Mouse (Mus musculus): ENCODE results near the gene Cfap157. TPM values are rescaled to one million over a fixed set of nuclear protein-coding genes. Genes with fewer than 3 reads are reported as not detected.

The Cfap157 gene
- polyA plus RNA-seq, 1 experiment = not detected

- Histone ChIP-seq H3K27me3 (ENCODE audit: control insufficient read depth, insufficient read depth, low read length, poor library complexity, severe bottlenecking) (no peaks in the 10 kb centered on the region), H3K27ac (ENCODE audit: insufficient read depth, low read length) (no peak overlapping the region), H3K4me1 (ENCODE audit: control insufficient read depth, insufficient read depth, low read length) (no peaks in the 10 kb centered on the region), H3K4me3 (ENCODE audit: low read depth, low read length) (no peak overlapping the region), H3K9me3 (replicated peaks; ENCODE audit: control insufficient read depth, insufficient read depth, low read length, poor library complexity, severe bottlenecking) (no peaks in the 10 kb centered on the region), H3K36me3 (ENCODE audit: control insufficient read depth, insufficient read depth, low read length, poor library complexity, severe bottlenecking) (no peaks in the 10 kb centered on the region), H3K9ac (ENCODE audit: low read depth, poor library complexity, severe bottlenecking) (no peak overlapping the region)
- TF ChIP-seq POLR2A (IDR thresholded peaks at IDR 0.05; ENCODE audit: insufficient read depth, low read length) = no peak
- TF ChIP-seq EP300 (IDR thresholded peaks at IDR 0.05; ENCODE audit: insufficient read depth, low read depth, low read length) = no peak
- TF ChIP-seq CTCF (IDR thresholded peaks at IDR 0.05; ENCODE audit: low read depth, low read length) = no peak
Measured at GRCm38 (mm10) chr2:32823153-32823552, 38.9 kb upstream of the Cfap157 start.

- no peak overlapping the region for H3K27ac ChIP-seq (ENCODE audit: insufficient read depth, low read length)
Measured at GRCm38 (mm10) chr2:32822643-32823042, 38.4 kb upstream of the Cfap157 start.

DNA sequence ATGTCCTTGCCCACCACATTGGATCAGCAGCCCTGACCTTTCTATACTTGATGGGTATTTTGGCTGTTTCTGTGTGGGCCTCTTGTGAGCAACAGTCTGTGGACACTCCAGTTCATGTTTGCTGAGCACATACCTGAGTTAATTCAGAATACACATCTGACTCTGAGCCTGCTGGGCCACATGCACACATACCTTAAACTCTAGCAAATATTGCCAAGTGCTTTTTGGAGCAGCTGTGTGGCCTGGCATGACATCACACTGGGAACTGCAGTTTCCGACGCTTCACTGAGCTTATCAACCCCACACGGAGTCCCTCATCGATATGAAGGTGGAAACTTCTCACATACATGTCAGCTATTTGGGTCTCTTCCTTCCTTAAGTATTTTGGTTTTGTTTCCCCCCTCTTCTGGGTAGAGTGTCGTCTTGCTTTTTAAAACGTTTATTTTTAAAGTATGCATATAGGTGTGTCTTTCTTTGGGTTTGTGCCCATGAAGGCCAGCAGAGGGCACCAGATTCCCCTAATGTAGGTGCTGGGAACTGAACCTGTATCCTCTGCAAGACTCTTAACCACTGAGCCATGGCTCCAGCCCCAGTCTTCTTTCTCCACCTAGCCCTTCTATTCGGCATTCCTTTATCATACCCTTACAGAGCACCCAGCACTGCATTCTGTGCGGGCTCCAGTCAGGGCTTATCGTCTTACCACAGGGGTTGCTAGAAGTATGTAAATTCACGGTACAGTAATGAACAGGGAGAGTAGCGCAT, 37.0 kb upstream of the Cfap157 start:
- no peak for TF ChIP-seq POLR2A (IDR thresholded peaks at IDR 0.05; ENCODE audit: insufficient read depth, low read length)
- peak; percentile 40 for TF ChIP-seq CTCF (IDR thresholded peaks at IDR 0.05; ENCODE audit: low read depth, low read length)
- TF ChIP-seq EP300 (IDR thresholded peaks at IDR 0.05; ENCODE audit: insufficient read depth, low read depth, low read length) = no peak
- Histone ChIP-seq H3K27ac (ENCODE audit: insufficient read depth, low read length) (no peak overlapping the region), H3K27me3 (ENCODE audit: control insufficient read depth, insufficient read depth, low read length, poor library complexity, severe bottlenecking) (no peaks in the 10 kb centered on the region)

More at GRCm38 (mm10) chr2:32822643-32823042, 38.4 kb upstream of the Cfap157 start:
- Histone ChIP-seq H3K36me3 (ENCODE audit: control insufficient read depth, insufficient read depth, low read length, poor library complexity, severe bottlenecking) (no peaks in the 10 kb centered on the region), H3K27me3 (ENCODE audit: control insufficient read depth, insufficient read depth, low read length, poor library complexity, severe bottlenecking) (no peaks in the 10 kb centered on the region), H3K9me3 (replicated peaks; ENCODE audit: control insufficient read depth, insufficient read depth, low read length, poor library complexity, severe bottlenecking) (no peaks in the 10 kb centered on the region), H3K4me1 (ENCODE audit: control insufficient read depth, insufficient read depth, low read length) (no peaks in the 10 kb centered on the region), H3K4me3 (ENCODE audit: low read depth, low read length) (no peak overlapping the region), H3K9ac (ENCODE audit: low read depth, poor library complexity, severe bottlenecking) (no peak overlapping the region)
- TF ChIP-seq EP300 (IDR thresholded peaks at IDR 0.05; ENCODE audit: insufficient read depth, low read depth, low read length) (no peak), POLR2A (IDR thresholded peaks at IDR 0.05; ENCODE audit: insufficient read depth, low read length) (no peak), CTCF (IDR thresholded peaks at IDR 0.05; ENCODE audit: low read depth, low read length) (no peak)

DNA sequence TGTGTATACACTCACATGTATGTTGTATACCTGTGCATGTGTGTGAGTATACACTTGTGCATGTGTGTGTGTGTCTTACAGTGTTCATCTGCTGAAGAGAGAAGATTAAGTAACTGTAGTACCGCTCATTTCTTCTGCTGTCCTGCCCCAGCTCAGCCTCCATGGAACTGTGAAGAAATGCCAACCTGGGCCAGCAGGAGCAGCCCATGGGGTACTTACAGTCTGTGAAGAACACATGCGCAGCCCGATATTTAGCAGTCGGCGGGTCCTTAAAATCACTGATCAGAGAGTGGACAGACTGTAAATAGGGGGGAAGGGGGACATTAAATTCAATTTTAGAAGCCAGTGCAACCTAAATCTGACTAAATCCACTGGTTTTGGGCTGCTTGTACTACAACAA, 34.0 kb upstream of the Cfap157 start:
- H3K9ac ChIP-seq (ENCODE audit: low read depth, poor library complexity, severe bottlenecking) = no peak overlapping the region
- H3K4me3 ChIP-seq (ENCODE audit: low read depth, low read length) = no peak overlapping the region
- H3K4me1 ChIP-seq (ENCODE audit: control insufficient read depth, insufficient read depth, low read length) = no peaks in the 10 kb centered on the region
- no peaks in the 10 kb centered on the region for H3K9me3 ChIP-seq (replicated peaks; ENCODE audit: control insufficient read depth, insufficient read depth, low read length, poor library complexity, severe bottlenecking)
- H3K27ac ChIP-seq (ENCODE audit: insufficient read depth, low read length) = no peak overlapping the region
- TF ChIP-seq POLR2A (IDR thresholded peaks at IDR 0.05; ENCODE audit: insufficient read depth, low read length) (no peak), EP300 (IDR thresholded peaks at IDR 0.05; ENCODE audit: insufficient read depth, low read depth, low read length) (no peak), CTCF (IDR thresholded peaks at IDR 0.05; ENCODE audit: low read depth, low read length) (no peak)
- no peaks in the 10 kb centered on the region for H3K36me3 ChIP-seq (ENCODE audit: control insufficient read depth, insufficient read depth, low read length, poor library complexity, severe bottlenecking)
- no peaks in the 10 kb centered on the region for H3K27me3 ChIP-seq (ENCODE audit: control insufficient read depth, insufficient read depth, low read length, poor library complexity, severe bottlenecking)

More for the DNA sequence above, 37.0 kb upstream of the Cfap157 start:
- Histone ChIP-seq H3K4me1 (ENCODE audit: control insufficient read depth, insufficient read depth, low read length) (no peaks in the 10 kb centered on the region), H3K36me3 (ENCODE audit: control insufficient read depth, insufficient read depth, low read length, poor library complexity, severe bottlenecking) (no peaks in the 10 kb centered on the region), H3K4me3 (ENCODE audit: low read depth, low read length) (no peak overlapping the region), H3K9me3 (replicated peaks; ENCODE audit: control insufficient read depth, insufficient read depth, low read length, poor library complexity, severe bottlenecking) (no peaks in the 10 kb centered on the region), H3K9ac (ENCODE audit: low read depth, poor library complexity, severe bottlenecking) (no peak overlapping the region)

DNA sequence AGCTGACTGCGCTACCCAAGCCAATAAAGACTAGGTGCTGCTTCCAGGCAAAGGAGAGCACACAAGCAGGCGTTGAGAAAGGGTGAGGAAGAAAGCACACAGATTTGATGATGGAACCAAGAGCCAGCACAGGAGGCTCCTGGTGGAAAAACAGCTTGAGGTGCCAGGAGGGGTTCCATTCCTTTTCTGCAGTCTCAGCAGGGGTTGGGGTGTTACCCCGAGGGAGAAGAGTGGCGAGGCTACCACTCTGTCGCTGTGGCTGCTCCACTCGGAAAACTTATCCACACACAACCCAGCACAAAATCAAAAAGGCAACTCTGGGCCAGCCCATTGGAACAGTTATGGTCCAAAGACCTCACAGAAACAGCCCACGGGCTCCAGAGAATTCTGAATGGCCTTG, 33.4 kb upstream of the Cfap157 start:
- no peaks in the 10 kb centered on the region for H3K36me3 ChIP-seq (ENCODE audit: control insufficient read depth, insufficient read depth, low read length, poor library complexity, severe bottlenecking)
- no peak overlapping the region for H3K4me3 ChIP-seq (ENCODE audit: low read depth, low read length)
- TF ChIP-seq CTCF (IDR thresholded peaks at IDR 0.05; ENCODE audit: low read depth, low read length) (no peak), EP300 (IDR thresholded peaks at IDR 0.05; ENCODE audit: insufficient read depth, low read depth, low read length) (no peak), POLR2A (IDR thresholded peaks at IDR 0.05; ENCODE audit: insufficient read depth, low read length) (no peak)
- no peak overlapping the region for H3K9ac ChIP-seq (ENCODE audit: low read depth, poor library complexity, severe bottlenecking)
- H3K9me3 ChIP-seq (replicated peaks; ENCODE audit: control insufficient read depth, insufficient read depth, low read length, poor library complexity, severe bottlenecking) = no peaks in the 10 kb centered on the region
- no peak overlapping the region for H3K27ac ChIP-seq (ENCODE audit: insufficient read depth, low read length)
- no peaks in the 10 kb centered on the region for H3K27me3 ChIP-seq (ENCODE audit: control insufficient read depth, insufficient read depth, low read length, poor library complexity, severe bottlenecking)
- no peaks in the 10 kb centered on the region for H3K4me1 ChIP-seq (ENCODE audit: control insufficient read depth, insufficient read depth, low read length)

- Histone ChIP-seq H3K4me1 (ENCODE audit: control insufficient read depth, insufficient read depth, low read length) (no peaks in the 10 kb centered on the region), H3K27me3 (ENCODE audit: control insufficient read depth, insufficient read depth, low read length, poor library complexity, severe bottlenecking) (no peaks in the 10 kb centered on the region), H3K9ac (ENCODE audit: low read depth, poor library complexity, severe bottlenecking) (no peak overlapping the region), H3K27ac (ENCODE audit: insufficient read depth, low read length) (no peak overlapping the region), H3K4me3 (ENCODE audit: low read depth, low read length) (no peak overlapping the region), H3K9me3 (replicated peaks; ENCODE audit: control insufficient read depth, insufficient read depth, low read length, poor library complexity, severe bottlenecking) (no peaks in the 10 kb centered on the region), H3K36me3 (ENCODE audit: control insufficient read depth, insufficient read depth, low read length, poor library complexity, severe bottlenecking) (no peaks in the 10 kb centered on the region)
- TF ChIP-seq POLR2A (IDR thresholded peaks at IDR 0.05; ENCODE audit: insufficient read depth, low read length) (no peak), EP300 (IDR thresholded peaks at IDR 0.05; ENCODE audit: insufficient read depth, low read depth, low read length) (no peak), CTCF (IDR thresholded peaks at IDR 0.05; ENCODE audit: low read depth, low read length) (no peak)
Measured at GRCm38 (mm10) chr2:32816946-32817581, 32.8 kb upstream of the Cfap157 start.

Data from ES-Bruce4 (cell line).